ENCODE assay signal across 16 mouse cellular contexts in the genomic region with DNA sequence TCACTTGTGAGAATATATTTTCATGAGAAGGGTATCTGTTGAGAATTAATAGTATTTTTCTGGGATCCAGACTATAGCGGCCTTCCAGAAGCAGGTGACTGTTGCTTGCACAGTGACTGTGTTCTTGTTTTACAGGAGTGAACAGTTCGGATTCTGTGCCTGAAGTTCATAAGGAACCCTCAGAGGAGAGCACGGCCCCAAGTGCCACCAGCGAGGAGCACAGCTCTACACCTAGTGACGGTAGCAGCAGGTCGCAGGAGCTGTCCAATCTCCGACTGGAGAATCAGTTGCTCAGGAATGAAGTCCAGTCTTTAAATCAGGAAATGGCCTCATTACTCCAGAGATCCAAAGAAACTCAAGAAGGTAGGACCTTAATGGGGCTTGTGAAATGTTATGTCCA.
"Had no signal": no experiment of that assay in that cellular context is flagged by ENCODE, and none has a peak within 500 bp of the region (broad histone marks: within the 10 kb centered on the region; RNA-seq: fewer than 3 reads in every experiment).

No protein-coding gene starts in this region.

- H3K9me3 ChIP-seq: neural tube, embryonic 13.5 days; neural tube, embryonic 15.5 days; stomach, embryonic 15.5 days had no signal

- H3K4me3 ChIP-seq: neural tube, embryonic 13.5 days; neural tube, embryonic 15.5 days; stomach, embryonic 15.5 days had no signal

- H3K4me1 ChIP-seq: stomach, embryonic 15.5 days had no signal

- H3K4me2 ChIP-seq: neural tube, embryonic 13.5 days; neural tube, embryonic 15.5 days; stomach, embryonic 15.5 days had no signal

- H3K9ac ChIP-seq: neural tube, embryonic 13.5 days; neural tube, embryonic 15.5 days; stomach, embryonic 15.5 days had no signal

- DNase-seq: retina, postnatal 1 day; right cerebral cortex, adult 18-20 months; right cerebral cortex, postnatal 14 days; right cerebral cortex, postnatal 25 days; right cerebral cortex, postnatal 4 days; spleen, adult 18-20 months; thymus, adult 18-20 months; thymus, adult 2 months; thymus, postnatal 14 days; thymus, postnatal 25 days; thymus, postnatal 36 days; thymus, postnatal 4 days had no signal

- H3K27me3 ChIP-seq: neural tube, embryonic 13.5 days; neural tube, embryonic 15.5 days; stomach, embryonic 15.5 days had no signal

- H3K27ac ChIP-seq: neural tube, embryonic 13.5 days; neural tube, embryonic 15.5 days; stomach, embryonic 15.5 days; stomach, postnatal 0 days had no signal
